Mouse (Mus musculus) limb, embryonic 14.5 days (tissue): ENCODE data around the gene Dbp. TPM values are rescaled to one million over a fixed set of nuclear protein-coding genes. Genes with fewer than 3 reads are reported as not detected.

Experiments used
- ATAC-seq: fragments of 200-750 bp; cut with Nextera tagmentation; 2 replicates; pipeline ENCODE4 v1.8.0; 2017; ENCODE audit warnings: low read depth, moderate number of reproducible peaks, moderate TSS enrichment; ENCODE audit not compliant: low FRiP score
- DNase-seq: peaks from one replicate; pipeline ENCODE4 v3.0.0-alpha.2; 2015; ENCODE audit warnings: low spot score
- H3K27ac ChIP-seq: fragments of 300-500 bp; sonication (generic); replicated peaks from 2 replicates; pipeline ENCODE4 v1.5.1; 2014; ENCODE audit warnings: low read depth, mild to moderate bottlenecking, low read length, moderate library complexity, mixed read lengths
- H3K27me3 ChIP-seq: fragments of 300-500 bp; sonication (generic); 2 replicates; pipeline ENCODE4 v1.6.1; 2014; ENCODE audit warnings: low read length, mixed read lengths; ENCODE audit not compliant: control insufficient read depth, insufficient read depth
- H3K36me3 ChIP-seq: fragments of 300-500 bp; sonication (generic); 2 replicates; pipeline ENCODE4 v1.6.1; 2014; ENCODE audit warnings: mild to moderate bottlenecking, low read length, moderate library complexity, mixed read lengths; ENCODE audit not compliant: control insufficient read depth, insufficient read depth
- H3K4me1 ChIP-seq: fragments of 300-500 bp; sonication (generic); 2 replicates; pipeline ENCODE4 v1.6.1; 2014; ENCODE audit warnings: antibody characterized with exemption, low read length, mixed read lengths; ENCODE audit not compliant: control insufficient read depth, insufficient read depth
- H3K4me2 ChIP-seq: fragments of 300-500 bp; sonication (generic); replicated peaks from 2 replicates; pipeline ENCODE4 v1.6.1; 2014; ENCODE audit warnings: low read depth, mild to moderate bottlenecking, low read length, moderate library complexity; ENCODE audit not compliant: severe bottlenecking
- H3K4me3 ChIP-seq: fragments of 300-500 bp; sonication (generic); replicated peaks from 2 replicates; pipeline ENCODE4 v1.5.1; 2014; ENCODE audit warnings: low read length
- H3K9ac ChIP-seq: fragments of 300-500 bp; sonication (generic); 2 replicates; pipeline ENCODE4 v1.6.1; 2014; ENCODE audit warnings: mild to moderate bottlenecking, low read depth, low read length, moderate library complexity; ENCODE audit not compliant: severe bottlenecking
- H3K9me3 ChIP-seq: fragments of 300-500 bp; sonication (generic); 2 replicates; pipeline ENCODE4 v1.6.1; 2016; ENCODE audit warnings: low read length; ENCODE audit not compliant: control insufficient read depth
- POLR2A ChIP-seq: fragments of 200-500 bp; IDR thresholded peaks from 2 replicates; pipeline ENCODE4 v1.8.0; 2012; ENCODE audit warnings: inconsistent platforms, mild to moderate bottlenecking, moderate library complexity, borderline replicate concordance; ENCODE audit not compliant: insufficient read depth, insufficient read length; ENCODE audit errors: extremely low read depth
- WGBS: fragments of 180-500 bp; shearing (Covaris S2); extraction: QIAGEN DNeasy Blood & Tissue Kit; methylation state at CpG from one replicate; pipeline ENCODE4 v1.1.7; 2014; 5-methylcytosine and 5-hydroxymethylcytosine counted together
- polyA plus RNA-seq, 2 experiments: library from polyadenylated mRNA; depleted of rRNA in 1 of 2; stranded (reverse) in 1 of 2; unstranded in 1 of 2; fragments of >200 nt; fragmentation: Nextera tagmentation in 1 of 2; extraction: Ambion mirVana in 1 of 2; gene quantifications; 2 replicates each; pipeline versions ENCODE4 v1.2.1 to v1.2.3; 2012 to 2014

Gene Dbp
- polyA plus RNA-seq, 2 experiments, result 7.0 to 15.1 TPM

DNA sequence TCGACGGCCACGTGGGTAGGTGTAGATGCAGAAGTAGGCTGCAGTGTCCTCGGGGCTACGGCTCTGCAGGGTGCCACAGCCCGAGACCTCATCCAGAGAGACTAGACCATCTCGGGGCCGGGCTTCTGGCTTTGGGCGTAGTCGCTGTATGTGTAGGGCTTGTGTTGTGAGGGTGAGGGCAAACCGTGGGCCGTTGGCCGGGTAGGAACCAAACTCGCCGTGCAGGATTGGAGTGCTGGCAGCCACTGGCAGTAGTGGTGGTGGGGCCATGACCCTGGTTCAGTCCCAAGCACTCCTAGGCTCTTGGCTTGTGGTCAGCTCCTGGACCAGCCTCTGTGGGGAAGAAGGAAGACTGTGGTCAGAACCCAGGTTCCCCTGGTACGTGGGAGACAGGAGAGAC is 8.5 kb downstream of the Dbp start:
- H3K4me3 ChIP-seq, result no peak overlapping the region
- TF ChIP-seq POLR2A, result no peak
- 95% methylated on average over 16 of the region's 16 CpGs for WGBS
- H3K27ac ChIP-seq, result no peak overlapping the region
- peaks cover 27% of the 10 kb centered on the region for H3K4me1 ChIP-seq
- no peak for ATAC-seq
- H3K4me2 ChIP-seq, result no peak overlapping the region
- H3K27me3 ChIP-seq, result no peaks in the 10 kb centered on the region
- H3K9ac ChIP-seq, result no peak overlapping the region
- no peaks in the 10 kb centered on the region for H3K9me3 ChIP-seq
- peaks cover 48% of the 10 kb centered on the region for H3K36me3 ChIP-seq
- DNase-seq, result no peak

DNA sequence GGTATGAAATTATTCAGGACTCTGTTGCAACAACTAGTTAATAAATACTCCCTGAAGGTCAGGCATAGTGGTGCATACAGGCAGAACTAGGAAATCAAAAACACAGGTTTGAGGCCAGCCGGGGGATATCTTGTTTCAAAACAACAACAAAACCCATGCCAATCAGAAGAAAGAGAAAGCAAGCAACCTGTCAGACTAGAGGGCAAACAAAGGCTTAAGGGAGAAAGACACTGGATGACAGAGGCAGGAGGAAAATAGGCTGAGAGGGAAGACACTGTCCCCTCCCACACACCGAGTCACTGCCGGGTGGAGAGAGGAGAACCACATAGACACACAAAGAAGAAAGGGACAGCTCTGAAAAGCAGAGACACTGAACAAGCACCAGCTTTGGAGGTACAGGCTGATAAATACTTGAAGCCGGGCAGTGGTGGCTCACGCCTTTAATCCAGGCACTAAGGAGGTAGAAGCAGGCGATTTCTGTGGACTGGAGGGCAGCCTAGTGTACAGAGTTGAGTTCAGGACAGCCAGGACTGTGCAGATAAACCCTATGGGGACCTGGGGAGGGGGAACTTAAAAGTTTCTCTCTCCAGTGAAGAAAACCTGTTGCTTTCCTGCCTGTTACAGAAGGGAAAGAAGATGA is 9.1 kb downstream of the Dbp start:
- peak overlapping the region; percentile 47 for H3K4me3 ChIP-seq
- H3K4me1 ChIP-seq, result peaks cover 28% of the 10 kb centered on the region
- H3K27ac ChIP-seq, result no peak overlapping the region
- H3K9ac ChIP-seq, result no peak overlapping the region
- 91% methylated on average over 6 of the region's 6 CpGs for WGBS
- peaks cover 48% of the 10 kb centered on the region for H3K36me3 ChIP-seq
- peak overlapping the region; percentile 88 for H3K4me2 ChIP-seq
- no peak for TF ChIP-seq POLR2A
- no peak for ATAC-seq
- H3K9me3 ChIP-seq, result no peaks in the 10 kb centered on the region
- no peaks in the 10 kb centered on the region for H3K27me3 ChIP-seq
- DNase-seq, result no peak

DNA sequence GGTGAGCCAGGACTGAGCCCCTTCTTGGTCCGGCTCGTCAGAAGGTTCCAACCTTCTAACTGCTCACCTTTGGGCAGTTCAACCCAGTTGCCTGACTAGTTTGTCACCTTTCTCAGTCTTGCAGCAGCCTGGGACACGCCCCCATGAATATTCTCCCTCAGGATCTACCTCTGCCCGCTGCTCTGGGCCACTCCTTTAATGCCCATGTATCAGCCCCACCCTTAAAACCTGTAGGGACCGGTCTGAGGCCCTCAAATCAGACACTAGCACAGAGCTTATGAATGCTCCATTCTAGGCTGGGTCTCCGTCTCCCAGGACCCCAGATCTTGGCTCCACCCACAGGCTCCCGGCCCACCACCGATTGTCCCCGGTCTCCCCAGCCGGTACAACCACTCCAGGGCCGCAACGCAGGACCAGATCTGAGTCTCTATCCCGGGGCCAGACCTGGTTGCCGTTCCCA is 9.8 kb downstream of the Dbp start:
- TF ChIP-seq POLR2A, result no peak
- Histone ChIP-seq H3K9me3 (no peaks in the 10 kb centered on the region), H3K27ac (no peak overlapping the region), H3K4me2 (peak overlapping the region; percentile 88), H3K9ac (peak overlapping the region; percentile 49), H3K27me3 (no peaks in the 10 kb centered on the region), H3K36me3 (peaks cover 49% of the 10 kb centered on the region), H3K4me3 (peak overlapping the region; percentile 47), H3K4me1 (peaks cover 31% of the 10 kb centered on the region)
- ATAC-seq (peak; percentile 17), DNase-seq (no peak)
- WGBS, result 10% methylated on average over 14 of the region's 14 CpGs

DNA sequence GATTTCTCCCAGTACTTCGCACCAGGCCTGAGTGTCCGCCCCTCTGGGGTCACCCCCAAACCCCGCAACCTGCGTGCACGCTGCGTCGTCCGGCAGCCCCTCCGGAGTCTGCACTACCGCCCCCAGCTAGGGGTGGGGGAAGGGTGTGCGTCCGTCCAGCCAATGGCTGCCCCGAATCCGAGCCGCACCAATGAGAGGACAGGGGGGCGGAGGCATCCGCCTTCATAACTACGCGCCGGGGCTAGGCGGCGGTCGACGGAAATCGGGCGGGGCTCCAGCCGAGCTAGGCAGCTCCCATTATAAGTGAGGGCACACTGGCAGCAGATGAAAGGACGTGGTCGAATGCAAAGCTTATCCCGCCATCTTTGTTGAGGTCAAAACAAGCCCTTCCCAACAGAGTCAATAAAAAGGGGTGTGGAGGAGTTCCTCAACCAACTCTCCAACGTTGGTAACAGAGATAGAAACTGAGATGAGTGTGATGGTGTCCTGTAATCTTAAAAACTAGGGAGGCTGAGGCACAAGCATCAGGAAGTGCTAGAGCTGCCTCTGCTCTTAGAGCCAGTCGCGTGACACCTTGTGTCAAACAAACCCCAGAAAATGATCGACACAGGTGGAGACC is 10.3 kb downstream of the Dbp start, which contains the start of gene Rpl18:
Rpl18 (plus strand) TSS at position 368 of the 619 bp plus-strand sequence.
- Histone ChIP-seq H3K4me2 (peak within 1 kb of the TSS; percentile 88), H3K9me3 (no peaks in the 10 kb centered on the region), H3K36me3 (peaks cover 49% of the 10 kb centered on the region), H3K27ac (no peak within 1 kb of the TSS; the same call in 1 of the 2 replicates), H3K4me1 (peaks cover 31% of the 10 kb centered on the region), H3K9ac (peak within 1 kb of the TSS; percentile 49), H3K27me3 (no peaks in the 10 kb centered on the region), H3K4me3 (peak within 1 kb of the TSS; percentile 47)
- WGBS, result 7% methylated on average over 33 of the region's 34 CpGs
- peak; percentile 42; the same call in 1 of the 2 replicates for TF ChIP-seq POLR2A
- ATAC-seq (peak; percentile 92), DNase-seq (peak; percentile 98)

DNA sequence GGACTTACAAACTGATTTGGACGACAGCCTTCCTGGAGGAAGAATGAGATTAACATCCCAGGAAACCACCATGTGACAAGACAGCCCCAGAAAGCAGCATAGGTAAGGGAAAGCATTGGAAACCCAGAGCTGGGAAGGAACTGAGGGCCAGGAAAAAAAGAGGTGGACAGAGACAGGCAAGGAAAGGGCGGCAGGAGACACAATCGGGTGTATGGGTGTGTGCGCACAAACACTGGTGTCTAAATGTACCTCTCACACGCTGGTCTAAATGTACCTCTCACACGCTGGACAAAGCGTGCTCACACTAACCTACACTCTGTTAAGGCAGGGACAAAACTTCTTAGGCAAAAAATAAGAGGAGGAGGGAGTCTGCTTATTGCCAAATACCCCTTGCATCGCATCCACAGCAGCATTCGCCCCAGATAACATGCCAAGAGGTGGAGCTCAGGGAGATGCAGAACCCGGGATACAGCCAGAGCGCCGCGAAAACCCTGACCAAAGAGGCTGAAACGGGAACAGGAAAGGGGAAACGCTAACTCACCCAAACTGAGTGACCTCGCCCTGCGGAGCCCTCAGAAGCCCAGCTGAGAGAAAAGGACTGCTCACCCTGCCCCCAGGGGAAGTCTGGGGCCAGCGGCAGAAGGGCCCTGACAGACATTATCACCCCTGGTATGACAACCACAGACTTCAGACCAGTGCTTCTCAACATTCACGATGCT is 11.0 kb downstream of the Dbp start:
- no peaks in the 10 kb centered on the region for H3K9me3 ChIP-seq
- peak overlapping the region; percentile 34; the same call in 1 of the 2 replicates for H3K9ac ChIP-seq
- no peak for TF ChIP-seq POLR2A
- WGBS, result 85% methylated on average over 19 of the region's 19 CpGs
- H3K4me3 ChIP-seq, result peak overlapping the region; percentile 47
- H3K27me3 ChIP-seq, result no peaks in the 10 kb centered on the region
- no peak for ATAC-seq
- H3K4me1 ChIP-seq, result peaks cover 31% of the 10 kb centered on the region
- H3K36me3 ChIP-seq, result peaks cover 49% of the 10 kb centered on the region
- peak overlapping the region; percentile 88 for H3K4me2 ChIP-seq
- H3K27ac ChIP-seq, result no peak overlapping the region; the same call in 1 of the 2 replicates
- no peak for DNase-seq
